Mouse (Mus musculus) R1 (cell line): Measurements from ENCODE around the gene Tulp1.

Experiments
- DNase-seq: peaks from one replicate; pipeline ENCODE4 v3.0.0-alpha.2; 2018; ENCODE audit warnings: low read depth, low spot score

The Tulp1 gene

DNA sequence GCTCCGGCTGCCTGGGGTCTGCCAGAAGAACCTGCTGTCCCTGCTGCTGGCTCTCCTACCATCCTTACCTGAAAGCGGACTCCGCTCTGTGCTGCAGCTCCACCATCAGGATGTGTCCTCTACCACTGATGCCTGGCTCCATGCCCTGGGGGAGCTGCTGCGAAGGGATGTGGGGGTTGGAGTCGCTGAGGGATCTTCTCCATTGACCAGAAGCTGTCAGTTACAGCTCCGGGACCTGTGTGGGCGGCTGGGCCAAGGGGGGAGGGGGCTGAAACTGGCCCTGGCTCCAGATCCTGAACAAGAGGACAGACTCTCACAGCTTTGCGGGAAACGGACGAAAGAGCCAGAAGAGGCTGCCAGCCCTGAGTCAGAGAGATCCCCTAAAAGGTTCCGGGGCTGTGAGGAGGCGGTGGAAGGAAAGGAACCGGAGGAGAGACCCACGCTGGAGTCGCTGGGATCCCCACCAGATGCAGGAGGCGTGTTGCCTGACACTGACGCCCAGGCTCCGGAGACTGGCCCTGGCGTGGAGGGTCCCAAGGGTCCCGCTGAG lies 49.3 kb downstream of the Tulp1 start:
- DNase-seq: no peak

DNA sequence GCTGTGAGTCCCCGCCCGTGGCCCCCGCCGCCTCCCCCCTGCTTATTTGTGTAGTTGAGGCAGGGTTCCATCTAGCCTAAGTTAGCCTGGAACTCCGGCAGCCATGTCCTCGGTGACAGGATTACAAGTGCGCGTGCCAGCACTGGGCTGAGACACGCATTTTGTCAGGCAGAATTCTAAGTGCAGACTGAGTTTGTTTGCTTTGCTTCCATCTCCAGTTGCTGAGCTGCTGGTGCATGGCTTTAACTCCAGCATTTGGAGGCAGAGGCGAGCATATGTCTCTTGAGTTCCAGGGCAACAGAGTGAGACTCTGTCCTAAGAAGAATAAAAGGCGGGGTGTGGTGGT lies 51.2 kb downstream of the Tulp1 start:
- DNase-seq: peak; percentile 72

DNA sequence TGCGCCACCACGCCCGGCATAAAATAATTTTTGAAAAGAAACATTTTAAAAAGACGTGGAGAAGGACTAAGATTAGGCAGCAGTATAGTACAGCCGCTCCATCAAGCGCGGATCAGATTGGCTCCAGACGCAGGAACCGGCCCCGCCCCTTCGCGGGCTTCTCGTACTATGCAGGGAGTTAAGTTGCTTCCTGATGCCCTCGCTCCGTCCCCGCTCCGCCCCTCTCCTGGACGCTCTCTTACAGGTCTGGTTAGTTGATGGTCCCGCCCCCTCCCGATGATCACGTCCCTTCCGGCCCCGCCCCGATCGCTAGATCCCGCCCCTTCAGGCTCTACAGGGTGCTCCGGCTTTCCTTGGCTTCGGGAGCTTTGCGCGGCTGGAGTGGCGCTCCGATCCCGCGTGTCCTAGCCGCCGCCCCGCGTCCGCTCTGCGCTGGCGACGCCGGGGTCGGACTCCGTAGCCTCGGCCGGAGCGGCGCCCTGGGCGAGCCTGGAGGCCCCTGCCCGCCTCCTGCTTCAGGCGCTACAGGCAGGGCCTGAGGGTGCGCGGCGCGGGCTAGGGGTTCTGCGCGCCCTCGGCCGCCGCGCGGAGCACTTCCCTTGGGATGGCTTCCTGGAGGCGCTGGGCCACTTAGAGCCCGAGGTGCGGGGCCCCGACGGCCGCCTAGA lies 51.7 kb downstream of the Tulp1 start, which contains the start of gene Fance:
Fance (plus strand) TSS at position 308 of the 668 bp plus-strand sequence.
- DNase-seq: peak; percentile 100

DNA sequence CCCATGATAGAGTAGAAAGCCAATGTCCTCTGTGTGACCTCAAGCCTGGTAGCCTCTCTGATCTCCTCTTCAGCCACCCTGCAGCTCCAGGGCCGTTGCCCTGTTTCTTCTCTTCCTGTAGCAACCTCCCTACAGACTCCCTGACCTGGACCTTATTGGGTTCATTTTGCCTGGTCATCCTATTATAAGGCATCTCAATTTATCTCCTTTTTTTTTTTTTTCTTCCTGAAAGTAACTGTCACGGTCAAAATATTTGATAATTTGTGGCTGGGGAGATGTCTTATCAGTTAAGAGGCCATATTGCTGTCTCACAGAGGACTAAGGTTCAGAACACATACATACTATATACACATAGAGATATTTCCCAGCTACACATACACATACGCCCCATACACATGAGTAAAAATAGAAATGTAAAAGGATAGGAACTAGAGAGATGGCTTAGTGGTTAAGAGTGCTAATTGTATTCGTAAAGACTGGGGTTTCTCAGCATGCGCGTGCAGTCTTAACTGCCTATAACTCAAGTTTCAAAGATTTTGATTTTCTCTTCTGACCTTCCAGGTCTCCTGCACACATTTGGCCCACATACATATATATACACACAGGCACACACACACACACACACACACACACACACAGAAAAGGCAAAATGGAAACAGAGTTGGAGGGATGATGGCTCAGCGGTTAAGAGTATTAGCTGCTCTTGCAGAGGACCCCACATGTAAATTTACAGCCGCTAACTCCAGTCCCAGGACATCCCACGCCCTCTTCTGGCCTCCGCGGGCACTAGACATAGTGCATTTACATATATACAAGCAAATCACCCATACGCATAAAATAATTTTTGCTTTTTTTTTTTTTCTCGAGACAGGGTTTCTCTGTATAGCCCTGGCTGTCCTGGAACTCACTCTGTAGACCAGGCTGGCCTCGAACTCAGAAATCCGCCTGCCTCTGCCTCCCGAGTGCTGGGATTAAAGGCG lies 52.5 kb downstream of the Tulp1 start:
- DNase-seq: peak; percentile 45

DNA sequence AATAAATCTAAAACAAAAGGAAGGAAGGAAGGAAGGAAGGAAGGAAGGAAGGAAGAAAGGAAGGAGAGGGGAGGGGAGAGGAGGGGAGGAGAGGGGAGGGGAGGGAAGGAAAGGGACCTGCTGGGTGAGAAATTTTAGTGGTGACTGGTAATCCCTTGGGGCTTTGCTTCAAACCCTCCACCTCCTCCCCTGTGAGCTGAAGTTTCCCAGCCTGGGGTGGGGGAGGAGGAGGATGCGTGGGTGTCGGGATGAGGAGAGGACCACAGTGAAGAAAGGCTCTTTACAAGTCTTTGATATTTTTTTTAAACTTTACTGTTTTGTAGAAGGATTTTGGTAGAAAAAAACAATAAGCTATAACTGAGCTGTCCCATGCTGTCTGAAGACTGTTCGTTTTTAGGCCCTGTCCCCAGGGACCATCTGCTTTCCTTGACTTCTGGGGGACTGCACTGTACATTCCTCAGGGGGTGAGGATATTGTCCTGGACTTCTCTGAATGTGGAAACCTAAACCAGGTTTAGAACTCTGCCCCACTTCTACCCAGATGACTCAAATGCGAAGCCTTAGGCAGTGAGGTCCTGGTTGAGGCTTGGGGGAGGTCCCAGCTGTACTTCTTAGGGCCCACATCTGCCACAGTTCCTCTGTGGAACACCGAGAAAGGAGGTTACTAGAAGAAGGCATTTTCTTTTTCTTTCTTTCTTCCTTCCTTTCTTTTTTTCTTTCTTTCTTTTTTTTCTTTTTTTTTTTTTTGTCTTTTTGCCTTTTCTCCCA lies 53.5 kb downstream of the Tulp1 start:
- no peak for DNase-seq

DNA sequence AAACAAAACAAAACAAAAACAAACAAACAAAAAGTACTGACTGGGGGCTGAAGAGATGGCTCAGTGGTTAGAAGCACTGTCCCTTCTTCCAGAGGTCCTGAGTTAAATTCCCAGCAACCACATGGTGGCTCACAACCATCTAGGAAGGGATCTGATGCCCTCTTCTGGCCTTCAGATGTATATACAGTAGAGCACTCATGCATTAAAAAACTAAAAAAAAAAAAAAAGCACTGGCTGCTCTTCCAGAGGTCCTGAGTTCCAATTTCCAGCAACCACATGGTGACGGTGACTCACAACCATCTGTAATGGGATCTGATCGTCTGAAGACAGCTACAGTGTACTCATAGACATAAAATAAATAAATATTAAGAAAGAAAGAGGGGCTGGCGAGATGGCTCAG lies 54.2 kb downstream of the Tulp1 start:
- peak; percentile 88 for DNase-seq

DNA sequence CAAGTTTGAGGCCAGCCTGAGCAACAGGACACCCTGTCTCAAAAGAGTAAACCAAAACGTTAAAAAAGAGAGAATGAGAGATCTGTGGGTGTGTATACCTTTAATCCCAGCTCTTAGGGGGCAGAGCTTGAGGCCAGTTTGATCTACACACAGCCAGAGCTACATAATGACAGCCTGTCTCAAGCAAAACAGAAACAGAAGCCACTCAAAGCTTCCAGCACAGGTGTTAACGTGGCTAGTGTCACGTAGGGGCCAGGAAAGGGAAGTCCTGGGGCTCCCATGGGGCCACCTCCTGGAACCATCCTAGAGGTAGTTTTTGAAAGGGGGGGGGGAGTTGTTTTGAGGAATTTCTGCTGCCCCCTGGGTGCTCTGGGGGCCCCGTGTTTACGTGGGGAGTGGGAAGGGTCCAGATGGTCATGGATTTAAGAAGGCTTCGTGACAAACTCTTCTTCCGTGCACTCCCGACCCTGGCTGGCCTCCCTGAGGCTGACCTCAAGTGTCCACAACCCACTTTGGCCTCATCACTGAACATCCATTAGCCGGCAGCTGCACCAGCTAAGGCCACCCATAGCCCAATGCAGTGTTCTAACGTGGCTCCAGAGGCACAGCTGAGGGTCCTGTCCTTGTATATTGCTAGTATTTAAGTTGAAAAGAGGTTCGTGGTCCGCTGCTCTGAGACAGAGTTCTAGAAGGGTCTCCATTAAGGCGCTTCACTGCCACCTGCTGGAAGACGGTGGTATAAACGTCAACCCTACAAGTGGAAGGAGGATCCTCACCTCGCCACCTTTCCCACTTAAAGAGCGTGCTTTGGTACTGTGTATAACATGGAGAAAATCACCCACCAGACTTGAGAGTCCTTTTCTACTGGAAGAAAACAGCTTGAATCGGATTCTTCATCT lies 56.5 kb downstream of the Tulp1 start:
- peak; percentile 89 for DNase-seq

DNA sequence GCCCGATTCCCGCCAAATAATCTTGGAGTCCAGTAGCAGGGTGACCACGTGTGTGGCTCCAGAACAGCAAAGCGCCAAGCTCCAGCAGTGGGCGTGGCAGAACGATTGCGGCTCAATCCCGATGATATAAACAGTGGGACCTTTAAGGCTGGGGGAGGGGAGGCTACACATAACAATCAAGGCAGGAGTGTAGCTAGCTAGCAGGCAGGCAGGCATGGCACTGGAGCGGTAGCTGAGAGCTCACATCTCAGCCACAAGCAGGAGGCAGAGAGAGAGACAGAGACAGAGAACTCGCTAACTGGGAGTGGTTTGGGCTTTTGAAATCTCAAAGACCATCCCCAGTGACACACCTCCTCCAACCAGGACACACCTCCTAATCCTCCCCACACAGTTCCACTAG lies 59.9 kb downstream of the Tulp1 start:
- peak; percentile 68 for DNase-seq
